Mouse (Mus musculus) midbrain, embryonic 13.5 days (tissue): ENCODE results near the gene Tirap. TPM values are rescaled to one million over a fixed set of nuclear protein-coding genes. Genes with fewer than 3 reads are reported as not detected.

Experiments
- ATAC-seq: fragments of 200-750 bp; cut with Nextera tagmentation; 2 replicates; pipeline ENCODE4 v1.8.0; 2017; ENCODE audit warnings: mild to moderate bottlenecking, moderate TSS enrichment, moderate library complexity
- H3K27ac ChIP-seq: fragments of 300-500 bp; sonication (generic); 2 replicates; pipeline ENCODE4 v1.5.1; 2015; ENCODE audit warnings: inconsistent platforms, mild to moderate bottlenecking, moderate library complexity
- H3K27me3 ChIP-seq: fragments of 300-500 bp; sonication (generic); 2 replicates; pipeline ENCODE4 v1.6.1; 2015; ENCODE audit warnings: mild to moderate bottlenecking, inconsistent platforms
- H3K36me3 ChIP-seq: fragments of 300-500 bp; sonication (generic); 2 replicates; pipeline ENCODE4 v1.6.1; 2015; ENCODE audit warnings: mild to moderate bottlenecking, inconsistent platforms
- H3K4me1 ChIP-seq: fragments of 300-500 bp; sonication (generic); replicated peaks from 2 replicates; pipeline ENCODE4 v1.6.1; 2015; ENCODE audit warnings: inconsistent platforms
- H3K4me2 ChIP-seq: fragments of 300-500 bp; sonication (generic); replicated peaks from 2 replicates; pipeline ENCODE4 v1.6.1; 2015; ENCODE audit warnings: moderate library complexity, mild to moderate bottlenecking, inconsistent platforms
- H3K4me3 ChIP-seq: fragments of 300-500 bp; sonication (generic); replicated peaks from 2 replicates; pipeline ENCODE4 v1.5.1; 2015; ENCODE audit warnings: mild to moderate bottlenecking, inconsistent platforms
- H3K9ac ChIP-seq: fragments of 300-500 bp; sonication (generic); replicated peaks from 2 replicates; pipeline ENCODE4 v1.6.1; 2015; ENCODE audit warnings: mild to moderate bottlenecking, inconsistent platforms
- H3K9me3 ChIP-seq: fragments of 300-500 bp; sonication (generic); 2 replicates; pipeline ENCODE4 v1.6.1; 2016; ENCODE audit warnings: mild to moderate bottlenecking, inconsistent platforms
- WGBS: fragments of 180-500 bp; shearing (Covaris S2); methylation state at CpG from one replicate; pipeline ENCODE4 v1.1.7; 2015; 5-methylcytosine and 5-hydroxymethylcytosine counted together
- polyA plus RNA-seq: library from polyadenylated mRNA; unstranded; fragments of >200 nt; fragmentation: Nextera tagmentation; extraction: Ambion mirVana; gene quantifications from 2 replicates; pipeline ENCODE4 v1.2.1, GENCODE M21; 2015

Tirap gene
- polyA plus RNA-seq, 1 experiment from 2014 or later = 6.7 TPM

DNA sequence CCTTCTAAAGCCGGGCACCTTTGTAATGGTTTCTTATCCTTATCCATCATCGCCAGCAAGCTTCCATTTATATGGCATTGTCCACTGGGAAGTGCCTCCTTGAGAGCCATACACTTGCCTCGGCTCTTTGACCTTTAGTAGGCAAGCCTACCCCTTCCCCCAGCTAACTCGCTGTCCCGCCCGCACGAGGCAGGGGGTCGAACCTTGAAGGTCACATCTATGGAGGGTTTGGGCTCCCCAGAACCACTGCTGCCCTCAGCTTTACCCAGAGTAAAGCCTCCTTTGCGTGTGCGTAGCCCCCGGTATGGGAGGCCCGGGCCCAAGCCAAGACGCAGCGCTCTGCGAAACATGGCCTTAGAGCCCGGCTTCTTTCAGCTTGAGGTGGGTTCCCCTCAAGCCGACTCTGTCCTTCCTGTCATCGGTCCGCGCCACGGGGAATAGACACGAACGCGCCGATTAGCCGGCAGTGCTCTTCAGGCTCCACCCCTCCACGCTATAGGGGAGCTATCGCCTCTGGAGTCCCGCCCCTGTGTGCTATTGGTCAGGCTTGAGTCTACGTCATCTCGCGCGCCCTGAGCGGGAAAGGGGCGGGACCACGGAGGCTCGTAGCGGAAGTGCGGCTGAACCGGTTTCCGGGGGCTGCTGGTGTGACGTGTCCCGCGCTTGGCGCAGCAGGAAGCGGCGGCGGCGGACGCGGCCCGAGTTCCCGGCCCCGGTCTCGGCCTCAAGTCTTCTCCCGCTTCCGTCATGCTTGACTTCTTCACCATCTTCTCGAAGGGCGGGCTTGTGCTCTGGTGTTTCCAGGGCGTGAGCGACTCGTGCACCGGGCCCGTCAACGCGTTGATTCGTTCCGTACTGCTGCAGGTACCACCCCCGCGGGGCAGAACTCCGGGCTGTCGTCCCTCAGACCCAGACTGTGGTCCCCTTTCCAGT, 10.7 kb upstream of the Tirap start, which contains the start of gene Foxred1:
Gene Foxred1, minus strand, starts transcription at position 514 of the 933 bp plus-strand sequence.
- Histone ChIP-seq H3K27me3 (no peaks in the 10 kb centered on the region), H3K36me3 (peaks cover 64% of the 10 kb centered on the region), H3K27ac (peak within 1 kb of the TSS; percentile 94), H3K4me3 (peak within 1 kb of the TSS; percentile 94), H3K9ac (peak within 1 kb of the TSS; percentile 93), H3K4me2 (peak within 1 kb of the TSS; percentile 95), H3K9me3 (no peaks in the 10 kb centered on the region), H3K4me1 (peaks cover 21% of the 10 kb centered on the region)
- WGBS = under 1% methylated on average over 62 of the region's 72 CpGs
- ATAC-seq = peak; percentile 99

- no peak for ATAC-seq
- Histone ChIP-seq H3K4me1 (peaks cover 11% of the 10 kb centered on the region), H3K4me2 (no peak overlapping the region), H3K27ac (no peak overlapping the region), H3K9me3 (no peaks in the 10 kb centered on the region), H3K4me3 (no peak overlapping the region), H3K36me3 (peaks cover 48% of the 10 kb centered on the region), H3K27me3 (no peaks in the 10 kb centered on the region), H3K9ac (no peak overlapping the region)
- WGBS = 96% methylated on average over 2 of the region's 2 CpGs
These were observed 4.3 kb upstream of the Tirap start for GRCm38 (mm10) chr9:35204421-35204820.

- WGBS = 76% methylated on average over 3 of the region's 3 CpGs
- H3K4me1 ChIP-seq = peaks cover 16% of the 10 kb centered on the region
- no peak overlapping the region for H3K9ac ChIP-seq
- peaks cover 42% of the 10 kb centered on the region for H3K36me3 ChIP-seq
- ATAC-seq = no peak
- H3K9me3 ChIP-seq = no peaks in the 10 kb centered on the region
- H3K4me2 ChIP-seq = no peak overlapping the region
- H3K27ac ChIP-seq = no peak overlapping the region
- no peak overlapping the region for H3K4me3 ChIP-seq
- no peaks in the 10 kb centered on the region for H3K27me3 ChIP-seq
These were observed 3.4 kb upstream of the Tirap start for GRCm38 (mm10) chr9:35203536-35203935.

- Histone ChIP-seq H3K4me3 (peak overlapping the region; percentile 53), H3K4me2 (peak overlapping the region; percentile 67), H3K27ac (peak overlapping the region; percentile 35), H3K36me3 (peaks cover 14% of the 10 kb centered on the region), H3K9ac (peak overlapping the region; percentile 73), H3K9me3 (no peaks in the 10 kb centered on the region), H3K4me1 (peaks cover 18% of the 10 kb centered on the region), H3K27me3 (no peaks in the 10 kb centered on the region)
- ATAC-seq = 0 out of 2 replicates have a peak, but pooled peaks have one; percentile 5
- 58% methylated on average over 9 of the region's 9 CpGs for WGBS
These were observed 504 bp upstream of the Tirap start for GRCm38 (mm10) chr9:35200529-35201060.

GRCm38 (mm10) chr9:35198945-35199771, 933 bp downstream of the Tirap start:
- Histone ChIP-seq H3K27me3 (no peaks in the 10 kb centered on the region), H3K4me2 (peak overlapping the region; percentile 67), H3K9me3 (no peaks in the 10 kb centered on the region), H3K9ac (peak overlapping the region; percentile 73), H3K27ac (no peak overlapping the region), H3K36me3 (peaks cover under 1% of the 10 kb centered on the region; the same call in 1 of the 2 replicates), H3K4me1 (peaks cover 18% of the 10 kb centered on the region), H3K4me3 (peak overlapping the region; percentile 53)
- ATAC-seq = peak; percentile 64; the same call in 1 of the 2 replicates
- WGBS = 27% methylated on average over 18 of the region's 18 CpGs

DNA sequence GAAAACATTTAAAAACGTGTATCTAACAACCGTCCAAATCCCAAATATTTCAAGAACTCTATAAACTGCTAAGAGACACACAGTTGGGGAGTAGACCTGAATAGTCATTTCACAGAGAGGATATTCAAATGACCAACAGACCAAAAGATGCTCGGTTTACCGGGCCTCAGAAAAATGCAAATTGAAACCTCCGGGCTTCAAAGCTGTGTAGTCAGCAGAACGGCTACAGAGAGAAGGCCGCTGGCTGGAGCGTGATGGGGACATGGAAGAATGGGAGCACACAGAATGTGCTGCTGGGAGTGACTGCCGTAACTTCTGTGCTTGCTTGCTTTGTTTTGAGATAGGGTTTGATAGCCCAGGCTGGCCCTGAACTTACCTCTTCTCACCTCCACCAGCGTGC, 1.7 kb downstream of the Tirap start:
- Histone ChIP-seq H3K9ac (no peak overlapping the region), H3K36me3 (no peaks in the 10 kb centered on the region), H3K9me3 (no peaks in the 10 kb centered on the region), H3K27me3 (no peaks in the 10 kb centered on the region), H3K27ac (no peak overlapping the region), H3K4me3 (no peak overlapping the region), H3K4me2 (no peak overlapping the region), H3K4me1 (peaks cover 18% of the 10 kb centered on the region)
- no peak for ATAC-seq
- WGBS = 74% methylated on average over 10 of the region's 10 CpGs

DNA sequence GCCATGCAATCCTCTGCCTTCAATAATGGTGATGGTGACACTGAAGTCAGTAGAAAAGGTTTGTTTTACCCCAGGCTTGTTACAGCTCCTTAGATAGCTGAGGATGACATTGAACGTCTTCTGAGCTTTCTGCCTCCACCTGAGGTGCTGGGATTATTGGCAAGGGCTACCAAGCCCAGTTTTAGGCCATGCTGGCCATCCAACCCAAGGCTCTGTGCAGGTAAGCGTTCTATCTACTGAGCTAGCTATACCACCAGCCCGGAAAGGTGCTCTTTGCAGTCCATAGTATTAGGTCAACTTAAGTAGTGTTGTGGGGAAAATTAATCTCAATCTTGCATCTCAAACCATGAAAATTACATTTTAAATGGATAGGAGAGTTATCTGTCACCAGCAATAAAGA, 2.5 kb downstream of the Tirap start:
- no peak overlapping the region for H3K4me3 ChIP-seq
- no peaks in the 10 kb centered on the region for H3K27me3 ChIP-seq
- WGBS = 88% methylated on average over 3 of the region's 3 CpGs
- H3K4me2 ChIP-seq = no peak overlapping the region
- no peaks in the 10 kb centered on the region for H3K36me3 ChIP-seq
- H3K4me1 ChIP-seq = peaks cover 23% of the 10 kb centered on the region
- ATAC-seq = no peak
- H3K27ac ChIP-seq = no peak overlapping the region
- no peaks in the 10 kb centered on the region for H3K9me3 ChIP-seq
- no peak overlapping the region for H3K9ac ChIP-seq

GRCm38 (mm10) chr9:35194048-35194447, 6.0 kb downstream of the Tirap start:
- peaks cover 9% of the 10 kb centered on the region for H3K4me1 ChIP-seq
- H3K9me3 ChIP-seq = no peaks in the 10 kb centered on the region
- no peak overlapping the region for H3K9ac ChIP-seq
- peaks cover 7% of the 10 kb centered on the region; the same call in 1 of the 2 replicates for H3K36me3 ChIP-seq
- no peak overlapping the region for H3K4me3 ChIP-seq
- H3K27ac ChIP-seq = no peak overlapping the region
- WGBS = 92% methylated on average over 3 of the region's 3 CpGs
- H3K27me3 ChIP-seq = no peaks in the 10 kb centered on the region
- no peak overlapping the region for H3K4me2 ChIP-seq
- no peak for ATAC-seq

GRCm38 (mm10) chr9:35192983-35193542, 7.0 kb downstream of the Tirap start:
- peaks cover 16% of the 10 kb centered on the region; the same call in 1 of the 2 replicates for H3K36me3 ChIP-seq
- H3K27me3 ChIP-seq = no peaks in the 10 kb centered on the region
- H3K27ac ChIP-seq = 0 out of 2 replicates have a peak overlapping the region, but pooled peaks have one; percentile 14
- H3K4me1 ChIP-seq = peaks cover 5% of the 10 kb centered on the region
- H3K4me2 ChIP-seq = no peak overlapping the region
- 75% methylated on average over 11 of the region's 11 CpGs for WGBS
- no peak overlapping the region for H3K9ac ChIP-seq
- no peak overlapping the region for H3K4me3 ChIP-seq
- H3K9me3 ChIP-seq = no peaks in the 10 kb centered on the region
- no peak for ATAC-seq

DNA sequence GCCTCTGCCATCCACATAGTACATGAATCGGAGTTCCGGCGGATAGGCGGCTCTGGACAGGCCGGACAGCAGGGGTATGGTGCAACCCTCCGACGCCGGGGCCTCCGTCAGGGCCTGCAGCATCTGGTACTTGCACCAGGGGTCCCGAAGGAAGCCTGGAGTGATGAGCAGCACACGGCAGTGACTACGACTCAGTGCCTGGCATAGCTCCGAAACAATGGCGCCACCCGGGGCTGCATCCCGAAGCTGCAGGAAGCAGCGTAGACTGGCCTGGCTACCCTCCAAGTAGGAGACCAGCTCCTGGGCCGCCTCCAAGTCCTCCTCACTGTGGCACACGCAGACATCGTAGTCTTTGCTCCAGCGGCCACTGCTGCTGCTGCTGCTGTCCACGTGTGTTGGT, 11.4 kb downstream of the Tirap start:
- Histone ChIP-seq H3K4me3 (no peak overlapping the region), H3K9ac (no peak overlapping the region), H3K27ac (no peak overlapping the region), H3K9me3 (no peaks in the 10 kb centered on the region), H3K36me3 (peaks cover 20% of the 10 kb centered on the region; the same call in 1 of the 2 replicates), H3K27me3 (no peaks in the 10 kb centered on the region), H3K4me1 (peaks cover 5% of the 10 kb centered on the region), H3K4me2 (no peak overlapping the region)
- peak; percentile 49 for ATAC-seq
- WGBS = 76% methylated on average over 22 of the region's 22 CpGs

DNA sequence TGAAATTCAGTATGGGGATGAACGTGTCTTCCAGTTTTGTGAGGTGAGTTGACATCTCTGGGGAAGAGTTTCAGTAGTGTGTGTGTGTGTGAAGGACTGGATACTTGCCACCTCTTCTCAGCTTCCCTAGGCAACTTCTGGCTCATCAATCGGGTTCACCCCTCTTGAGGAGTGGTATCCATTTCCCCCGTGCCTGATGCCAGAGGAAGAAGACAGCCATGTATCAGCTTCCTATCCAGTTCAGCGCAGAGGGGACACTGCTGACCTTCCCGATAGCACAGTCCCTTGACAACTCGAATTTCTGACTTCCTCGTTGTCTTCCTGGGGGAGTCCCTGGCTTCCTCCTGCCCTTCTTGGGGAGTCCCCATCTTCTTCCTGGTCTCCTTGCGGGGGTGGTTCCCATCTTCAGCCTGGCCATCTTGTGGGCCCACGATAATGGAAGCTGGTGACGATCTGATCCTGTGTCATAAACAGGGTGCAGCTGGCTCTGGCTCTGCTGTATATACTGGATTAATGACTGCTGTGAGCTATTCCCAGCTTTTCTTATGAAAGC, 12.7 kb downstream of the Tirap start:
- H3K4me1 ChIP-seq = no peaks in the 10 kb centered on the region
- peaks cover 20% of the 10 kb centered on the region; the same call in 1 of the 2 replicates for H3K36me3 ChIP-seq
- no peak overlapping the region for H3K9ac ChIP-seq
- H3K9me3 ChIP-seq = no peaks in the 10 kb centered on the region
- no peak overlapping the region for H3K4me3 ChIP-seq
- H3K27me3 ChIP-seq = no peaks in the 10 kb centered on the region
- H3K4me2 ChIP-seq = no peak overlapping the region
- 91% methylated on average over 10 of the region's 10 CpGs for WGBS
- ATAC-seq = no peak
- H3K27ac ChIP-seq = no peak overlapping the region
